Mouse (Mus musculus) liver, adult (tissue): Measurements from ENCODE around the gene Tcf12.

Experiments
- GATA4 ChIP-seq: IDR thresholded peaks from 2 replicates; pipeline ENCODE4 v1.6.1; 2014; ENCODE audit warnings: mild to moderate bottlenecking, low read length; ENCODE audit not compliant: insufficient replicate concordance

Gene Tcf12

GRCm38 (mm10) chr9:71964039-71964438 is 147.6 kb downstream of the Tcf12 start:
- no peak for TF ChIP-seq GATA4

DNA sequence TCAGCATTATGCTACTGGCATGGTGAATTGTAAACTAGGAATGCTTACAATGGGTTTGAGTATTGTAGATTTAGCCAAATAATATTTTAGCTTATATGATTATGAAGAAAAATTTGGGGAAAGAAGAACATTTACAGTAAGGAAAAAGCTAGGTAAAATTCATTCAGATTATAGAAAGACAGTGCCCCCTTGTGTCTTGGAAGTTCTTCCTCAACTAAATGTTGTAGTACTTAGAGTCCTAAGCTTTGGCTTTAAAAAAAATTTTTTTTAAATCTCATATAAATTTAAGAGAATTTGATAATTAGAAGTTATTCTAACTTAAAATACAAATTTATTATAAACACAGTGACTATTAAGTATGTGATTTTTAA is 151.7 kb downstream of the Tcf12 start:
- no peak for TF ChIP-seq GATA4

DNA sequence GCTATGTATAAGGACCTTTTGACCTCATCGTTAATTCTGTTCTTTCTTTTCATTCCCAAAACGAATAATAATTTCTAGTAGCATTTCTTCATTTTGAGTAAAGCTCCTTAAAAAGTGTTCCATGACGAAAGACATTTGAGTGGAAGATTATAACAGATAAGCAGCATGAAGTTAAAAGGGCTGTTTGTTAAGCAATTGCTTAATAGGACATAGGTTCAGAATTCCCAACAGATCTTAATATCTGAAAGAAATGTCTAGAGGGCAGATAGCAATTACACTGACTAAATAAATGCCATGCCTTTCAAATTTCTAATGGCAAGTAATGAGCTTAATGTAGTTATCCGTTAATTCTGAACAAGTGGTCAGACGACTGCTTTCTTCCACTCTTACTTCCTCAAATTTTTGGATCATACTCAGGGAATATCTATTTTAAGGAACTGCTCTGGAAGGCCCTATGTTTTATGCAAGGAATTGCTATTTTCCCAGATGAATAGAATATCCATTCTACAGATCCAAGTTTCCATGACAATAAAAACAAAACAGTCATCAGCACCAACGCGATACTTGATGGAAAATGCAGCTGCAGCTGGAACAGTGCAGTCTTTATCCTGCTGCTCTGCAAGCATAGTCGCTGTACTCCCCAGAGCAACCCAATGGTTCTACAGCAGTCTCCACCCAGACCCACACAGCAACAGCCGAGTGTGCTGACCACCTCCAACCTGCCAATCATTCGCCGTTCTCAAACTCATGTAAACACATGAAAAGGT is 152.2 kb downstream of the Tcf12 start:
- no peak for TF ChIP-seq GATA4

GRCm38 (mm10) chr9:71953217-71953616 is 158.5 kb downstream of the Tcf12 start:
- TF ChIP-seq GATA4: no peak

DNA sequence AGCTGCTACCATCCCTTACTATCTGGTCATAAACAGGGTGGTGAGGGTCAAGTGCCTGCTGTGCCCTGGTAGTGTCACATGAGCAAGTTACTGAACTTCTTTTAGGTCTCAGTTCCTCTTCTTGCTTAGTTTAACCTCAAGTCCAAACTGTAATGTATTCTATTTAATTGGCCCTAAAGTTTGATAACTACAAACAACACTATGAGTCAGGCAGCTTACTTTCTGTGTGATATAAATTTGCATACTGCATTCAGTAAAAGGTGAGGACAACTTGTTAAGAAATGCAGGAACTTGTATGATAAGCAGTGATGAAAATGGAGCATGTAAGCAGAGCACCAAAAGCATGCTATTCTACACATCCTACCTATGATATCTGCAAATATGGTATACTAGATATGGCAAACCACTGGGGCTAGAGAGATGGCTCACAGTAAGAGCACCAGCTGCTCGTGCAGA is 159.0 kb downstream of the Tcf12 start:
- no peak for TF ChIP-seq GATA4

DNA sequence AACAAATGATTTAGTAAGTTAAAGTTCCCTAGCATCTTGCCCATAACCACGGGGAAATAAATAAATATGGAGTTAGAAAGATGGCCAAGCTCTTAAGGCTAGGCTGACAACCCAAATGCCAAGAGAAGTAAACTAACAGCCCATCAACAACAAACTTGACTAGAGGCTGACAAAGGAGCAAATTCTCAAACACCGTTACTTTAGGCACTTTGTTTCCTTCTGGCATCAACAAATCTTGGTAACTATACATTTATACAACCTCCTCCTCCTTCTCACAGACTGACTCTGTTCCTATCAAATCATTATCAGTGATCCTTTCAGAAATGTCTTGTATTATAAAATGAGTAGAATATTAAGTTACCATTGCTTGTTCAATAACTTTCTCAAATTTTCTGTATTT is 159.7 kb downstream of the Tcf12 start:
- TF ChIP-seq GATA4: no peak

GRCm38 (mm10) chr9:71951341-71951740 is 160.3 kb downstream of the Tcf12 start:
- no peak for TF ChIP-seq GATA4

- TF ChIP-seq GATA4: no peak
Measured at GRCm38 (mm10) chr9:71944801-71945200, 166.9 kb downstream of the Tcf12 start.

- TF ChIP-seq GATA4: no peak
Measured at GRCm38 (mm10) chr9:71942424-71942823, 169.2 kb downstream of the Tcf12 start.

DNA sequence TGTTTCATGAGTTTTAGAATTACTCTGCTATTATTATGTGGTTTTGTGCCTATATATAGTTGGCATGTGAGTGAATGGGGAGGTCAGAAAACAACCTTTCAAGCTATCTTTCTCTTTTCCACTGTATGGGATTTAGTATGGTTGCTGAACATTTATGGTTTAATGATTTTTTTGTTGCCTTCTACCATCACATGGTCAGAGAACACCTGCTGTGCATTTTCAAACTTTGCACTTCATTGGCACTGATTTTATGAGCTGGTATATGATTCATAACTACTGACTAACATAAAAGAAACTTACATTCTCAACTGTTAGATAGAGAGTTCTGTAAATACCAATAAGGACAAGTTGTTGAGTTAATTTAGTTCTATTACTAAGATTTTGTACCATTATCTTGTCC is 171.7 kb downstream of the Tcf12 start:
- TF ChIP-seq GATA4: no peak

DNA sequence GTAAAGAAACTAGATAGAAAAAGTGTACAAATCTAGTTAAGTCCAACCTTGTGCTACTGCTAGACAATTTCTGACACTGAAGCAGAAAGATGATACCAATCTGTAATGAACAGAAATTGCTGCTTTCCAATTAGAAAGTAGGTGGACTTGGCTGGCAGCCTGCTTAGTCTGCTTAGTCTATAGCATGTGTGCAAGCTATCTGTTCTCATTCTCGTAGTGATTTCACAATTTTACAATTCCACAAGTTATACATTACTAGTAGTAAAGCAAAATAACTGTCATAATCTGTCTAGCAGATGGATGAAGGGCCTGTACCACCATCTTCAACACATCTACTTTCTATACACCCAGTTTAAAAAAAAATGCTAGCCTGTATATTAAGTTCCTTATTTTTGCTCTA is 175.5 kb downstream of the Tcf12 start:
- TF ChIP-seq GATA4: no peak

DNA sequence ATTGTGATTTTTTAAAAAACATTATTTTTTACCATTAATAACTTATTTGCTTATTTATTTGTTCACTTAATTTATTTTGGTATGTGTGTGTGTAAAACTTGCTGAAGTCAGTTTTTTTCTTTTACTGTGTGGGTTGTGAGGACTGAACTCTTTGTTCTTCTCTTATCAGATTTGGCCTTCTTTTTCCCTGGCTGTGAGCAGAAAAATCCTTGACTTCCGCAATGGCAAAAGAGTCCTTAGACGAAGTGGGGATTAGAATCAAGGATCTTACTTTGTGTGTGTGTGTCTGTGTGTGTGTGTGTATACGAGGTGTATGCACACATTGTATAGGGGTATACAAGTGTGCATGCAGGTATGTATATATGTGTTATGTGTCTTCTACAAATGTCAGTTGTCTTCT is 176.8 kb downstream of the Tcf12 start:
- TF ChIP-seq GATA4: peak; percentile 31; the same call in 1 of the 2 replicates

DNA sequence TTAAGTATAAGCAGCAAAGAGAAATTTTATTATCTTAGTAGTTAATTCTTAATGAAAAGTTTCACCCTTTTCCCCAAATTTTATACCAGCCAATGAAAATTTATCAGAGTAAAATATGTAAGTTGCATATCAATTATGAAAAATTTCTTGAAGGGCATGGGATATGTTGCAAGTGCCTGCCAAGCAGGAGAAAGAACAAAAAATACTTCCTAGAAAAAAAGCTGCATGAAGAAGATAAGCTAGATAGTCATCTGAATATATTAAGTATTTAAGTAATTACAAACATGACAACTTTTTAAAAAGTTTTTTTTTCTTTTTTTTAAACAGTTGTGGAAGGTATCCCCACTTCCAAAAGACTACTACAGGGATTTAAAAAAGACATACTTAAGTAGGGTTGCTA is 179.7 kb downstream of the Tcf12 start:
- no peak for TF ChIP-seq GATA4

DNA sequence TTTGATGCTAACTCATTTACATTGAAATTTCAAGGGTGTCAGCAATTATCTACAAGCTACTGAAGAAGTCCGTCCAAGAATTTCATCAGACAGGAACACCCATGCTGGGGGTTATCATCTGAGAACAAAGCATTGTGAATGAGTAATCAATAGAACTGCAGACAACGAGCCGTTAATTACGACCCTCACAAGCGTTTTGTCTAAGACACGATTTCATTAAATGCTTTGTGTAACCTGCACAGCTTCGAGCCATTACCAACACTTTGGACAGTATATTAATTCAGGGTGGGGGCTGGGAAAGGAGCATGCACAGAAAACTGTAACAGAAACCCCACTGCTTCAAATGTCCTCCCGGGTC is 180.3 kb downstream of the Tcf12 start:
- no peak for TF ChIP-seq GATA4

DNA sequence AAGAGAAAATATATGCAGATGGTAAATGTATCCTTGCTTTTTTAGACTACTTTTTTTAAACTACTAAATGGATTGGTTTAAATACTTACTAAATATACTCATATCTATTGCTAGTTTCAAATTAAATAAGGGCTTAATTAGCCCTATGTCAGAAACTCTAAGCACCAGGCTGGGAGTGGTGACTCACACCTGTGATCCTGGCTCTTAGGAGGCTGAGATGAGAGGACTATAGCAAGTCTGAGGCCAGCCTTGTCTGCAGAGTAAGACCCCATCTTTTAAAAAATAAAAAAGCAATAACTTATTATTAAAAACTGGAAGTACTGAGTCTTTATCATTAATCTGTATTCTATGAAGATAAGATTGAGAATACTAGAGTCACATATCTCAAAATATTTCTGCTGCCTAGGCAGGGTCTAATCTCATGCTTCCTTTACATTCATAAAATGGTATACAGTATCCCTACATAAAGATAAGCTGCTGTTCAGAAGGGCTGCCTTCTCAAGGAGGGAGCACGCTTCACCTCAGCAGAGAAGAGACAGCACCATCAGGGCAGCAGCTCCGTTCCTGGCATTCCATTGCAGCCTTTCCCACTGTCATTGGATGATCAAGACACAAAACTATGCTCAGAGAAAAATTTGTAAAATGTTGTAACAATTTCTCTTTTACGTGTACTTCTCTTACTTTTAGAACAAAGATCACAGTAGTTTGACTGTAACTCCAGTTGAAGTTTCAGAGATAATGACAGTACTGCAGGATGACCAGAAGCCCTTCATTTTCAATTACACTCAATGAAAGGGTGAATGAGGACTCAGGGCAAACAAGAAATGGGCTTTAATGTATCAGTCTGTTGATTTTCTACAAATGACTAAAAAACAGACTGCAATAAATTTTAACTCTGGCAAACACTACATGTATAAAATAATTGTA is 181.0 kb downstream of the Tcf12 start:
- no peak for TF ChIP-seq GATA4

- no peak for TF ChIP-seq GATA4
Measured at GRCm38 (mm10) chr9:71916662-71916953, 195.1 kb downstream of the Tcf12 start.

DNA sequence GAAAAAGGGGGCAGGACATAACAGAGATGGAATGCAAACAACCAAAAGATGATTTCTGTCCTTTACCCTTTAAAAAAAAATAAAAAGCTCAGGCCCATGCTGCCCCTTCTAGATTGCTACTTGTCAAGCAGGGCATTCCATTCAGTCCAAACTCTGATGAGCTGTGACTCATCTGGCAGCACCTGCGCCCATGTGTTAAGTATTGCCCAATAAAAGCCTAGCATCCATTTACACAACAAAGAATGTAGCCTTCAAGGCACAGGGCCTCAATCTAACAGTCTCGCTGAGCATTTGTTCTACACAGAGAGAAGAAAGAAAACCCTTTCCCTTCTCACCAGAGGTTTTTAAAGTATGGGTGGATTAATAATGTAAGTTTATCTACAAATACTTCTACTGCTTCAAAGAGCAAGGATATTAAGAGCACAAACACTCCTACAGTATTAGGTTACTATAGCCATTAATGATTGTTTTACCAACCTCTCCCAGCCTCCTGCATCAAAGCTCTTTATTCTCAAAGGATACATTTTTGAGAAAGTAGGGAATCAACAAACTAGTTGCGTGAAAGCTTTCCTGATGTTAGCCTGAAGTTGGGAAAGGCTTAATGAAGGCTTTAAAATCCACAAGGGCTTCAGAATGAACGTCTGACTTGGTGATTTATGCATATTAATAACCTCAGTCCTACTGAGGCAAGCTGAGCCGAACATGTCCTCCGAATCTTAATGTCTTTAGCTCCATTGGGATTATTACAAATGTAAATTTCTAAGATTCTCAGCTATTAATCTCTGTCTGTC is 195.6 kb downstream of the Tcf12 start:
- no peak for TF ChIP-seq GATA4
